ENCODE assay signal across 8 mouse cellular contexts in genomic region chr6:117861848-117862247, GRCm38 (mm10). TPM values are rescaled to one million over a fixed set of nuclear protein-coding genes. Genes with fewer than 3 reads are reported as not detected.
DNase-seq lines count a peak whose midpoint lies in the region; ATAC-seq and TF ChIP-seq lines count a peak whose summit lies in the region.

Gene Zfp239 (plus strand): TSS chr6:117862100.

- H3K4me2 ChIP-seq in neural tube, embryonic 15.5 days, result peak within 1 kb of the TSS; percentile 93

- H3K36me3 ChIP-seq in heart, adult 2 months (ENCODE audit: control insufficient read depth, insufficient read depth, low read length), result no peaks in the 10 kb centered on the region
- H3K36me3 ChIP-seq in E14TG2a.4 (ENCODE audit: insufficient read depth, low read length), result peaks cover 9% of the 10 kb centered on the region
- no peaks in the 10 kb centered on the region for H3K36me3 ChIP-seq in forebrain, embryonic 10.5 days (replicated peaks)
- no peaks in the 10 kb centered on the region for H3K36me3 ChIP-seq in neural tube, embryonic 15.5 days

- no peak for DNase-seq in heart, adult 2 months
- no peak for DNase-seq in heart, postnatal 10 days
- no peak for DNase-seq in forebrain, embryonic 10.5 days (ENCODE audit: extremely low spot score, low spot score)
- DNase-seq in left cerebral cortex, postnatal 25 days (ENCODE audit: low spot score in 2 of 2), result no peak
- DNase-seq in B cell, adult 2 months, result no peak

- no peak for TF ChIP-seq CTCF in heart, adult 2 months (IDR thresholded peaks at IDR 0.05)
- no peak for TF ChIP-seq CTCF in E14TG2a.4 (conservative IDR thresholded peaks at IDR 0.05; ENCODE audit: low read length)

- peaks cover 1% of the 10 kb centered on the region for H3K4me1 ChIP-seq in heart, adult 2 months (ENCODE audit: control insufficient read depth, insufficient read depth, low read length)
- peaks cover 21% of the 10 kb centered on the region for H3K4me1 ChIP-seq in E14TG2a.4 (replicated peaks; ENCODE audit: low read depth, low read length)
- H3K4me1 ChIP-seq in forebrain, embryonic 10.5 days, result peaks cover 13% of the 10 kb centered on the region
- H3K4me1 ChIP-seq in neural tube, embryonic 15.5 days, result peaks cover 7% of the 10 kb centered on the region

- H3K27me3 ChIP-seq in heart, adult 2 months (ENCODE audit: control insufficient read depth, insufficient read depth, low read length), result no peaks in the 10 kb centered on the region; the same call in 1 of the 2 replicates
- no peaks in the 10 kb centered on the region for H3K27me3 ChIP-seq in E14TG2a.4 (ENCODE audit: insufficient read depth, low read length)
- H3K27me3 ChIP-seq in forebrain, embryonic 10.5 days (ENCODE audit: poor library complexity, severe bottlenecking), result no peaks in the 10 kb centered on the region
- H3K27me3 ChIP-seq in neural tube, embryonic 15.5 days (replicated peaks), result no peaks in the 10 kb centered on the region

- intact Hi-C loops in heart, adult 2 months (cut with DNase I), result no loop called here
- intact Hi-C loops in heart, postnatal 10 days (cut with DNase I), result no loop called here
- intact Hi-C loops in left cerebral cortex, postnatal 25 days (cut with DNase I), result loop anchor here (5.0 to 10.0 kb wide), 2 partner anchors 45 to 233 kb away; no protein-coding TSS in a partner anchor

- no peak within 1 kb of the TSS for H3K27ac ChIP-seq in heart, adult 2 months
- peak within 1 kb of the TSS; percentile 87 for H3K27ac ChIP-seq in forebrain, embryonic 10.5 days
- peak within 1 kb of the TSS; percentile 60 for H3K27ac ChIP-seq in neural tube, embryonic 15.5 days (replicated peaks)

- H3K9me3 ChIP-seq in E14TG2a.4 (ENCODE audit: low read length), result no peaks in the 10 kb centered on the region
- H3K9me3 ChIP-seq in forebrain, embryonic 10.5 days, result no peaks in the 10 kb centered on the region
- no peaks in the 10 kb centered on the region for H3K9me3 ChIP-seq in neural tube, embryonic 15.5 days (replicated peaks)

- H3K79me2 ChIP-seq in heart, adult 2 months (replicated peaks; ENCODE audit: control insufficient read depth, insufficient read depth, low read length), result no peaks in the 10 kb centered on the region

- no peak for TF ChIP-seq EP300 in heart, adult 2 months (IDR thresholded peaks at IDR 0.05; ENCODE audit: insufficient read depth, low read depth, low read length)

- no peak for TF ChIP-seq POLR2A in heart, adult 2 months (IDR thresholded peaks at IDR 0.05; ENCODE audit: insufficient read depth, low read depth, low read length)

- 48% methylated on average over 6 of the region's 6 CpGs for WGBS in heart, adult 2 months
- WGBS in forebrain, embryonic 10.5 days, result 70% methylated on average over 6 of the region's 6 CpGs
- 77% methylated on average over 6 of the region's 6 CpGs for WGBS in neural tube, embryonic 15.5 days

- ATAC-seq in neural tube, embryonic 15.5 days (ENCODE audit: low FRiP score), result no peak
- ATAC-seq in granulocyte monocyte progenitor cell, adult 5-6 weeks (replicated peaks; ENCODE audit: poor library complexity, severe bottlenecking), result no peak

- peak within 1 kb of the TSS; percentile 60 for H3K4me3 ChIP-seq in heart, adult 2 months
- peak within 1 kb of the TSS; percentile 97 for H3K4me3 ChIP-seq in E14TG2a.4 (replicated peaks; ENCODE audit: low read length)
- peak within 1 kb of the TSS; percentile 81 for H3K4me3 ChIP-seq in forebrain, embryonic 10.5 days
- H3K4me3 ChIP-seq in neural tube, embryonic 15.5 days (replicated peaks), result peak within 1 kb of the TSS; percentile 85

- peak within 1 kb of the TSS; percentile 45 for H3K9ac ChIP-seq in heart, adult 2 months (ENCODE audit: low read depth, low read length)
- H3K9ac ChIP-seq in neural tube, embryonic 15.5 days (replicated peaks), result peak within 1 kb of the TSS; percentile 76

RNA-seq across cellular contexts. Expression of gene Zfp239, which starts in this region (rescaled TPM):
- total RNA-seq in heart, adult 2 months (2021), result under 1 TPM; 0.47 to 0.64 TPM
- 0.09 and 0.29 TPM in 2 replicates for polyA plus RNA-seq in heart, adult 2 months (2012; rRNA removed)
- total RNA-seq in heart, postnatal 10 days (2021), result under 1 TPM; 0.41 to 0.57 TPM
- 13.6 and 14.8 TPM in 2 replicates for polyA plus RNA-seq in forebrain, embryonic 10.5 days (2016; fragmentation: Nextera tagmentation; extraction: Ambion mirVana)
- 10 to 100 TPM; 43.0 to 45.6 TPM for total RNA-seq in left cerebral cortex, postnatal 25 days (2021)
- polyA plus RNA-seq in neural tube, embryonic 15.5 days (2015; fragmentation: Nextera tagmentation; extraction: Ambion mirVana), result 15.3 and 15.9 TPM in 2 replicates
- total RNA-seq in granulocyte monocyte progenitor cell, adult 5-6 weeks (2014; fragmentation: Nextera tagmentation), result 5.5 and 9.7 TPM in 2 replicates
- total RNA-seq in granulocyte monocyte progenitor cell, adult 5-6 weeks (2017), result 5.6 and 11.0 TPM in 2 replicates

Comparison
In these comparisons a context has a peak if more than half of its experiments do, and no peak if none do; other contexts are left out.
1. RNA of gene Zfp239 (polyA plus RNA-seq): 15.3 to 15.9 TPM in neural tube, embryonic 15.5 days and 13.6 to 14.8 TPM in forebrain, embryonic 10.5 days; 0.09 to 0.29 TPM in heart, adult 2 months; every median in the first group is over 10 times any median in the second.
2. Peak in every context shown above with its lines, with median percentiles within 50 percentile points of each other: H3K4me3 ChIP-seq.